Mouse (Mus musculus): ENCODE results near the gene Fubp3.

DNA sequence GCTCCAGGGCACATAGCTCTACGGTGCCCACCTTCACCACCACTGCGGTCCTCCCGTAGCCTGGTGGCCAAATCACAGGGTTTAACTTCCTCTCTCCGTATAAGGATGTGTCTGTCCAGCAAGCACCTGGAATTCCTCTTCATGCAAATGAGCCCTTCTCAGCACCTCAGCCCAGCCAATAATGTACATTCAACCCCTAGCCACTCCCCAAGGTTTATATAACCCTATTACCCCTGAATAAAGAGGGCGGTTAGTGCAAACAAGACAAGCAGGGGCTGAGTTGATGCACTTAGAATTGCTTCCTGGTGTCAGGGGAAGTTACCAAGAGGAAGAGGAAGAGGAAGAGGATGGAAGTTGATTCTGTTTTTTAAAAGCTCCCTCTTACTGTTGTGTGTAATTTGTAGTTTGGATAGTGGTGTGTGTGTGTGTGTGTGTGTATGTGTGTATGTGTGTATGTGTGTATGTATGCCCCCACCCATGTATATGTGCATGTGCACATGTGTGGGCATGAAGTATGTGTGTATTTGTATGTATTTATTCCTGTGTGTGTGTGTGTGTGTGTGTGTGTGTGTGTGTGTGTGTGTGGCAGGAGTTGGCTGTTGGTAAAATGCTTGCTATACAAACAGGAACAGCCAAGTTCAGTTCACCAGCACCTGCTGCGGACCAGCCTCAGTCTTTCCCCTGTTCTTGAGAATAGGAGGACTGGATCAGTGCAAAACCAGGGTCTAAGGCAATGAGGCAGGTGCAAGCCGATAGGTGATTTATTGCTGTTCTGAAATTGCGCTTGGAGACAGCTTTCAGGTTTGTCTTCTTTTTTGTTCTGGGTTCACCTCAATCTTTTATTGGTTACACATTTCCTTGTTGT, 90.7 kb downstream of the Fubp3 start:
- no peak for TF ChIP-seq POLR2AphosphoS2 (IDR thresholded peaks at IDR 0.05; ENCODE audit: insufficient read length, low read depth)
- TF ChIP-seq POLR2A (IDR thresholded peaks at IDR 0.05; ENCODE audit: insufficient read length, low read depth), result no peak
- no peak for TF ChIP-seq REST (IDR thresholded peaks at IDR 0.05; ENCODE audit: insufficient read depth, insufficient read length)
- TF ChIP-seq USF1 (IDR thresholded peaks at IDR 0.05; ENCODE audit: low read depth), result no peak
- TF ChIP-seq MAX (IDR thresholded peaks at IDR 0.05; ENCODE audit: low read depth), result no peak
- no peak for TF ChIP-seq E2F4 (IDR thresholded peaks at IDR 0.05; ENCODE audit: insufficient read depth)
- no peak for TF ChIP-seq CEBPB (IDR thresholded peaks at IDR 0.05; ENCODE audit: insufficient read depth, poor library complexity, severe bottlenecking)
- no peak for TF ChIP-seq TCF12 (IDR thresholded peaks at IDR 0.05; ENCODE audit: insufficient read depth, poor library complexity, severe bottlenecking)
- TF ChIP-seq MYOG (IDR thresholded peaks at IDR 0.05; ENCODE audit: control insufficient read depth in 1 of 3, insufficient read depth in 1 of 3, insufficient read length in 2 of 3, low read depth in 2 of 3), result no peak
- TF ChIP-seq MYOD1 (IDR thresholded peaks at IDR 0.05; ENCODE audit: control insufficient read depth in 1 of 3, insufficient read length in 2 of 3, low read depth in 2 of 3), result no peak
- TF ChIP-seq SRF (IDR thresholded peaks at IDR 0.05; ENCODE audit: control insufficient read depth, insufficient read length, low read depth), result no peak
